Mouse (Mus musculus) limb, embryonic 14.5 days (tissue): ENCODE measurements around the gene Heatr4. TPM values are rescaled to one million over a fixed set of nuclear protein-coding genes. Genes with fewer than 3 reads are reported as not detected.

Source experiments
- ATAC-seq: fragments of 200-750 bp; cut with Nextera tagmentation; 2 replicates; pipeline ENCODE4 v1.8.0; 2017; ENCODE audit warnings: low read depth, moderate number of reproducible peaks, moderate TSS enrichment; ENCODE audit not compliant: low FRiP score
- DNase-seq: peaks from one replicate; pipeline ENCODE4 v3.0.0-alpha.2; 2015; ENCODE audit warnings: low spot score
- H3K27ac ChIP-seq: fragments of 300-500 bp; sonication (generic); replicated peaks from 2 replicates; pipeline ENCODE4 v1.5.1; 2014; ENCODE audit warnings: low read depth, mild to moderate bottlenecking, low read length, moderate library complexity, mixed read lengths
- H3K27me3 ChIP-seq: fragments of 300-500 bp; sonication (generic); 2 replicates; pipeline ENCODE4 v1.6.1; 2014; ENCODE audit warnings: low read length, mixed read lengths; ENCODE audit not compliant: control insufficient read depth, insufficient read depth
- H3K36me3 ChIP-seq: fragments of 300-500 bp; sonication (generic); 2 replicates; pipeline ENCODE4 v1.6.1; 2014; ENCODE audit warnings: mild to moderate bottlenecking, low read length, moderate library complexity, mixed read lengths; ENCODE audit not compliant: control insufficient read depth, insufficient read depth
- H3K4me1 ChIP-seq: fragments of 300-500 bp; sonication (generic); 2 replicates; pipeline ENCODE4 v1.6.1; 2014; ENCODE audit warnings: antibody characterized with exemption, low read length, mixed read lengths; ENCODE audit not compliant: control insufficient read depth, insufficient read depth
- H3K4me2 ChIP-seq: fragments of 300-500 bp; sonication (generic); replicated peaks from 2 replicates; pipeline ENCODE4 v1.6.1; 2014; ENCODE audit warnings: low read depth, mild to moderate bottlenecking, low read length, moderate library complexity; ENCODE audit not compliant: severe bottlenecking
- H3K4me3 ChIP-seq: fragments of 300-500 bp; sonication (generic); replicated peaks from 2 replicates; pipeline ENCODE4 v1.5.1; 2014; ENCODE audit warnings: low read length
- H3K9ac ChIP-seq: fragments of 300-500 bp; sonication (generic); 2 replicates; pipeline ENCODE4 v1.6.1; 2014; ENCODE audit warnings: mild to moderate bottlenecking, low read depth, low read length, moderate library complexity; ENCODE audit not compliant: severe bottlenecking
- H3K9me3 ChIP-seq: fragments of 300-500 bp; sonication (generic); 2 replicates; pipeline ENCODE4 v1.6.1; 2016; ENCODE audit warnings: low read length; ENCODE audit not compliant: control insufficient read depth
- POLR2A ChIP-seq: fragments of 200-500 bp; IDR thresholded peaks from 2 replicates; pipeline ENCODE4 v1.8.0; 2012; ENCODE audit warnings: inconsistent platforms, mild to moderate bottlenecking, moderate library complexity, borderline replicate concordance; ENCODE audit not compliant: insufficient read depth, insufficient read length; ENCODE audit errors: extremely low read depth
- WGBS: fragments of 180-500 bp; shearing (Covaris S2); extraction: QIAGEN DNeasy Blood & Tissue Kit; methylation state at CpG from one replicate; pipeline ENCODE4 v1.1.7; 2014; 5-methylcytosine and 5-hydroxymethylcytosine counted together
- polyA plus RNA-seq, 2 experiments: library from polyadenylated mRNA; depleted of rRNA in 1 of 2; stranded (reverse) in 1 of 2; unstranded in 1 of 2; fragments of >200 nt; fragmentation: Nextera tagmentation in 1 of 2; extraction: Ambion mirVana in 1 of 2; gene quantifications; 2 replicates each; pipeline versions ENCODE4 v1.2.1 to v1.2.3; 2012 to 2014

Gene Heatr4
- polyA plus RNA-seq, 2 experiments, result 0.03 TPM; not detected in 1

- Histone ChIP-seq H3K27ac (no peak overlapping the region), H3K4me3 (no peak overlapping the region), H3K36me3 (no peaks in the 10 kb centered on the region), H3K27me3 (no peaks in the 10 kb centered on the region), H3K9ac (no peak overlapping the region), H3K4me2 (no peak overlapping the region), H3K4me1 (peaks cover 9% of the 10 kb centered on the region; the same call in 1 of the 2 replicates), H3K9me3 (no peaks in the 10 kb centered on the region)
- DNase-seq, result no peak
- 85% methylated on average over 4 of the region's 4 CpGs for WGBS
- ATAC-seq, result no peak
- TF ChIP-seq POLR2A, result no peak
Measured at GRCm38 (mm10) chr12:83927747-83928146, 56.9 kb downstream of the Heatr4 start.

GRCm38 (mm10) chr12:83926061-83926460 lies 58.6 kb downstream of the Heatr4 start:
- no peak overlapping the region for H3K9ac ChIP-seq
- H3K27me3 ChIP-seq, result no peaks in the 10 kb centered on the region
- DNase-seq (no peak), ATAC-seq (no peak)
- H3K4me2 ChIP-seq, result no peak overlapping the region
- no peak overlapping the region for H3K4me3 ChIP-seq
- H3K9me3 ChIP-seq, result no peaks in the 10 kb centered on the region
- WGBS, result 67% methylated on average over 2 of the region's 2 CpGs
- H3K36me3 ChIP-seq, result no peaks in the 10 kb centered on the region
- H3K4me1 ChIP-seq, result peaks cover 9% of the 10 kb centered on the region; the same call in 1 of the 2 replicates
- no peak overlapping the region for H3K27ac ChIP-seq
- TF ChIP-seq POLR2A, result no peak

- H3K36me3 ChIP-seq, result no peaks in the 10 kb centered on the region
- no peaks in the 10 kb centered on the region for H3K9me3 ChIP-seq
- WGBS, result 63% methylated on average over 7 of the region's 7 CpGs
- ATAC-seq (no peak), DNase-seq (no peak)
- H3K4me3 ChIP-seq, result no peak overlapping the region
- peaks cover 13% of the 10 kb centered on the region; the same call in 1 of the 2 replicates for H3K4me1 ChIP-seq
- no peak overlapping the region for H3K27ac ChIP-seq
- TF ChIP-seq POLR2A, result no peak
- H3K9ac ChIP-seq, result no peak overlapping the region
- H3K27me3 ChIP-seq, result no peaks in the 10 kb centered on the region
- no peak overlapping the region for H3K4me2 ChIP-seq
Measured at GRCm38 (mm10) chr12:83925160-83925703, 59.4 kb downstream of the Heatr4 start.

GRCm38 (mm10) chr12:83924332-83924731 lies 60.3 kb downstream of the Heatr4 start:
- Histone ChIP-seq H3K9me3 (no peaks in the 10 kb centered on the region), H3K27ac (no peak overlapping the region), H3K9ac (no peak overlapping the region), H3K4me3 (no peak overlapping the region), H3K4me1 (peaks cover 14% of the 10 kb centered on the region; the same call in 1 of the 2 replicates), H3K4me2 (no peak overlapping the region), H3K27me3 (no peaks in the 10 kb centered on the region), H3K36me3 (no peaks in the 10 kb centered on the region)
- no peak for TF ChIP-seq POLR2A
- DNase-seq, result no peak
- 67% methylated on average over 3 of the region's 3 CpGs for WGBS
- ATAC-seq, result no peak

GRCm38 (mm10) chr12:83923486-83923859 lies 61.2 kb downstream of the Heatr4 start:
- TF ChIP-seq POLR2A, result no peak
- H3K4me2 ChIP-seq, result no peak overlapping the region
- H3K27ac ChIP-seq, result no peak overlapping the region
- no peak overlapping the region for H3K4me3 ChIP-seq
- peaks cover 14% of the 10 kb centered on the region; the same call in 1 of the 2 replicates for H3K4me1 ChIP-seq
- no peaks in the 10 kb centered on the region for H3K27me3 ChIP-seq
- ATAC-seq (no peak), DNase-seq (no peak)
- H3K36me3 ChIP-seq, result no peaks in the 10 kb centered on the region
- H3K9me3 ChIP-seq, result no peaks in the 10 kb centered on the region
- 88% methylated on average over 1 of the region's 1 CpGs for WGBS
- H3K9ac ChIP-seq, result no peak overlapping the region
